Mouse (Mus musculus) neutrophil, adult 5-6 weeks (primary cell): ENCODE measurements around the gene Syn3. TPM values are rescaled to one million over a fixed set of nuclear protein-coding genes. Genes with fewer than 3 reads are reported as not detected.
"Not testable (repeated sequence)": the region's sequence is repeated elsewhere in the genome, so short reads cannot be mapped to it uniquely, and the experiment has no call there.

ENCODE experiments used
- ATAC-seq: fragments of 151-379, 151-347 bp; 2 replicates; pipeline ENCODE4 v1.8.0; 2017; ENCODE audit warnings: mild to moderate bottlenecking, moderate TSS enrichment; ENCODE audit not compliant: insufficient number of reproducible peaks, poor library complexity, low FRiP score, severe bottlenecking; ENCODE audit errors: extremely low read depth
- total RNA-seq: library from RNA; stranded (forward); fragments of 200-1000 nt; gene quantifications from 2 replicates; pipeline ENCODE4 v1.2.3, GENCODE M21; 2017

The Syn3 gene
- total RNA-seq, 1 experiment from 2014 or later = not detected

DNA sequence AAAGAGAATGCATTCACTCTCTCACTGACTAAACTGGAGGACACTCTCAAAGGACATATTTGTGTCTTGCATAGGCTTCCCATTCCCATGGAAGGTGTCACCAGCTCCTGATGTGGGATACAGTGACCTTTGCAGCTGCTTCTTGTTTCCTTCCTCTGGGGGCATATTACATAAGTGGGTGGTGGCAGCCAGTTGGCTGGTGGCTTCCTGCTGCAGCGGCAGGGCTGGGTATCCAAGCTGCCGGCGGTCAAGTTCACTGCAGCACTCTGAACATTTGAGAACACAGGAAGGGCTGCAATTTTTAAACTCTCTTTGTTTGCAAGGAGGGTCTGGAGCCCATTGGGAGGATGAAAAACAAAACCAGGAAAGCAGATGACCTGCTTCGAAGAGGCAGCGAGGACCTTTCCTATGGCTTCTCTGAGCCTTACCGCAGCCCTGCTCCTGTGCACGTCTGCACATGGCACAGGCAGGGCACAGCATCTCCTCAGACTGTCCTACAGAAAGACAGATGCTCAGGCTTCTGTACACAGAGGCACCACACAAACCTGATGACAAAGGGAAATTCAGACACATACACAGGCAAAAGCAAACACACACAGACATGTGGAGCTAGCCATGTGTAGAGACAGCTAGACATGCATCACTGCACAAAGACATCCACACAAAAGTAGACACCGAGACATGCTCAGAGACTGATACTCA, 340.3 kb downstream of the Syn3 start:
- ATAC-seq = no peak

DNA sequence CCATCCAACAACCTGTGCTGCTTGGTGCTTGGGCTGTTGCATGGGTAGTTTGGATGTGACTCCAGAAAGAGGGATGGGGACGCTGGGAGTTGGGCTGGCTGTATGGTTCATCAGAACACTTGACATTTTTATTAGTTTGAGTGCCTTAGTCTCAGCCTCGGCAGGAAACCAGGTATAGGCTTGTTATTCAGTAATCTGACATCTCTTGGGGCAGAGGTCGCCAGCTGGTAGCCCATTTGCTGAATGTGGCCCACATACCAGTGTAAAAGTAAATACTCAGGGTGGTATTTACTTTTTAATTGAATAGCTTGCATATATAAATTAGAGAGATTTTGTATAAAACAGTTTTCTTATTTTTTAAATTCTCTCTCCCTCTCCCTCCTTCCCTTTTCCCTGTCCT, 343.4 kb downstream of the Syn3 start:
- no peak for ATAC-seq

DNA sequence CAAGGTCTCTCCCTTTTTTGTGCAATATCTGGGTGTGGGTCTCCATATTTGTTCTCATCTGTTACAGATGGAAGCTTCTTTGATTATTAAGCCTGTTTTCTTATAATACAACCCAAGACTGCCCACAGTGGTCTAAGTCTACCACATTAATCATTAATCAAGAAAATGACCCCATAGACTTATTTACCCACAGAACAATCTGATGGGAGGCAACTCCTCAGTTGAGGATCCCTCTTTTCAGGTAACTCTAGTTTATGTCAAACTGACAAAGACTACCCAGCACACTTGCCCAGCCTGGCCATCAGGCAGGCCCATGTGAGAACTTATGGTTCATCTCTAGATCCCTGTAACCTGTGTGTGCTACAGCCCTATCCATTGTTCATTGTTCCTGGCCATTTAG, 345.5 kb downstream of the Syn3 start:
- ATAC-seq = no peak

DNA sequence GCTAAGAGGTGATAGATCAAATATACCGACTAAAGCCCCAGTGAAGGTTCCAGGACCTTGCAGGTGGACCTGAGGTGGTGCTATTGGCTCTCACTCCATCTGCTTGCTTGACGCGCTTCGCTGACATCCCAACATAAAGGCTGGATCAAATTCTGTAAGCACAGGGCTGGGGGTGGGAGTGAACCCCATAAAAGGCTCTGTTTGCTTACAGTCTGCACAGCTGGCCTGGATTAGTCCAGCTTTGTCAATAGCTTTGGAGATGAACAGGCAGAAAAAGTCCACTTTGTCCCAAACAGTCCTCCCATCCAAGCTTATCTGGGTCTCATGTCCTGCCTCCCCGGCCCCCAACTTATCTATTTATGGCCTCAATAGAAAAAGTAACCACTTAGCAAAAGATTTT, 347.3 kb downstream of the Syn3 start:
- no peak for ATAC-seq

DNA sequence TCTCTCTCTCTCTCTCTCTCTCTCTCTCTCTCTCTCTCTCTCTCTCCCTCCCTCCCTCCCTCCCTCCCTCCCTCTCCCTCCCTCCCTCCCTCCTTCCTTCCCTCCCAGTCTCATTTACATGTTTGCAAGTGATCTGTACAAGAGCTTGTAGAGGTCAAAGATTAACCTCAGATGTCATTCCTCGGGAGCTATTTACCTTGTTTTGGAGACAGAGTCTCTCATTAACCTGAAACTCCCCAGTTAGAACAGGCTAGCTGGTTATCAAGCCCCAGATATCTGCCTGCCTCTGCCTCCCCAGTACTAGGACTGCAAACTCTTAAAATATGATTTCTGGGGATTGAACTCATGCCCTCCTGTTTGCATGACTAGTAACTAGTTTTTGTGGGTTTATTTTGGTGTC, 348.6 kb downstream of the Syn3 start:
- ATAC-seq = no peak

DNA sequence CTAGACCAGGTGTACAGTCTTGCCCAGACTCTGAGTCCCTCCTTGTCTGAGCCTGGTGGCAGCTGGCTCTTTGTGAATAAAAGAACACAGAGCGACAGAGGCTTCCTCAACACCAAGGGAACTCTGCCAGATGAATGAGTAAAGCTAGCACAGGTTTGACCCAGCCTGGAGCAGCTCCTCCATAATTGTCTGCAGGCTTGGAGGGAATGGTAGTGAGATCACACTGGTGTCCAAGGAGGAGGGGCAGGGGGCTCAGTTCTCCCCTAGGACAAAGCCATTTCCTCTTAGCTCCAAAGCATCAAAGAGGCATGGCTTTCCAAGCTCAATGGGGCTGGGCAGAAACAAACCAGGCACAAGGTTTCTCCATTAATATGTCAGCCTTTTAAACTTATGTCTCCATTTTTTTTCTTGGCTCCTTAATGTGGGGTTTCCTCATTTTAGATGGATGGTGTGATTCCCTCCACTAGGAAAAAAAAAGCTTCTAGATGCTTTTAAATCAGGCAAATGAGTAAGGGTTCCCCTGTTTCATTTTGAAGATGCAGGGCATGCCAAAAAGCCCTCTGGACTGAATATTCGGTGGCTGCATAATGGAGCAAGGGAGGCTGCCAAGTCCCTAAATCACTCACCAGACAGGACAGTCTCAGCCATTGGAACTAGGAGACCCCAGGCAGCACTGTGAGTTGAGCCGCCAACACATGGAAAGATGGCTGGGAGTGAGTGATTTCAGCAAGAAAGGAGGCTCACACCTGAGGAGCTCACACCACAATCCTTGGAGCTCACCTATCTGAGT, 349.5 kb downstream of the Syn3 start:
- ATAC-seq = no peak

DNA sequence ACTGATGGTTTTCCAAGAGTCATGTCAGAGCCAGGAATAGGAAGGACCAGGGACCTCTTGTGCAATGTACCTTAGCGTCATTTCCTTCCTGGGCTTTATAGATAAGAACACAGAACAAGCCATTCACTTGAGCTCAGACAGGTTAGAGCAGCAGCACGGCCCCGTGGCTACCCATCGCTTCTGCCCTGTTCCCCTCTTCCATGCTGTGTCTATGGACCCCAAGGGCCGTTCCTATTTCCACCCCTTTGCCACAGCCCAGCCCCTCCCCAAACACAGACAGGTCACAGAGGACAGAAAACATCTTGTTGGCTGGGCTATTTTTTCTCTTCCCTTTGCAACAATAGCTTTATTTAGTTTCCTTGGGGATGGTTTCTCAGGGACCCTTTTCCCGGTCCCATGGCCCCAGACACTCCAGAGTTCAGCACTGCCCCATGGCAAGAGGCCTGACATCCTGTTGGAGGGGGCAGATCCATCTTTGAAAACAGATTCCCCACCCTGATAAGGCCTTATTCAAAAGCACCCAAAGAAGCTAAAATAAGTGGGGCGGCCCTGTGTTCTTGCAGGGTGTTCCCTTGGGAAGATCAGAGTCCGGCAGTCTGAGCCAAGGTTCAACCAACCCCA, 359.5 kb downstream of the Syn3 start:
- no peak for ATAC-seq

DNA sequence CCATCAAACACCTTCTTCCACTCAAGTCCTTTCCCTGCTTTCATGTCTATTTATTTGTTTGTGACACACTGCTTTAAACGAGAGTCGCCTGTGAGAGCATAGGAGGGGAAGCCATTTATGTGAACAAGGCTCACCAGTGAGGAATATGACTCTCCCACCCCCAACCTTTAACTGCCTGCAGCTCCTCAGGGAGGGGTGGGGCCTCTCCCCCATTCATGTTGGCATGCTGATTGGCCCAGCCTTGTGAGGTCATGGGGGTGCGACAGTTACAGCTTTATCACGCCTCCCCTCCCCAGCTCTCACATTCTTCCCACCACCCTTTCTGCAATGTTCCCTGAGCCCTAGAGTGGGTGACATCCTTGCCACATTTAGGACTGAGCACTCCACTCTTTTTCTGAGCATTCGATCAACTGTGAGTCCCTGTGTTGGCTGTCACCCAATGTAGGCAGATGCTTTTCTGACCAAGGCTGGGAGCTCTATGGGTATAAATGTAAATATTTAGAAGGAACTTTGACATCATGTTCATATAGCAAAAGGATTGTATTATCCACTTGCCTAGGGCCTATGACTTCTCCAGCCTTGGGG, 361.0 kb downstream of the Syn3 start:
- no peak for ATAC-seq

DNA sequence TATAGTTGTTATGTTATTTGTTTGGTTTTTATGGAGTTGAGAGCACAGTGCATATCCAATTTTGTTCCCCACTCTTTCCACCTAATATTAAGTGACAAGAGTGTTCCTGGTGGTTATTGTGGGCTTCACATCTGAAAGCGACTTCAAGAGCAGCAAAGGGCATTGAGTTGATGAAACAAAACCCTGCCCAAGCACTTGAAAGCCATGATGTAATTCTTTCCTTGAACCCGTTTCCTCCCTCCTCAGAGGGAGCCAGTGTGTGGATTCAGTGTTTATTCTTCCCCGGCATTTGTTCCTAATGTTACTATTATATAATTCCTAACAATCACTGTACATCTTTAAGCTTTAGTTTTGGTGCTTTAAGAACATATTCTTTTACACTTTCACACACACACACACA, 361.6 kb downstream of the Syn3 start:
- no peak for ATAC-seq

DNA sequence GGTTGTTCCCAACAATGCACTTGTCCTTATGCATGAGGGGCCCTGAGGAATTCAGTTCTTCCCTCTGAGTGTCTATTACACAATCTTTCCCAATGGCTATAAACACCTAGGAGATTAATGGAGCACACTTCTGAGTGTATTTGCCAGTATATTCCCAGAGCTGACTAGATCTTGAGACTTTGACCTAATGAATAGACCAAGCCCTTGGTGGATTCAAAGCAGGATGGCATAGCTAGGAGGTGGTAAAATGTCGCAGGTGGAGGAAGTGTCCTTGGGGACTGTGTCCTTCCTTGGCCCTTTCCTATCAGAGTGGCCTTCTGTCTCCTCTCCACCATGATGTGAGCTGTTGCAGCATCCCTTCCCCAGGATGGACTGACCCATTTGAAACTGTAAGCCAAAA, 362.4 kb downstream of the Syn3 start:
- no peak for ATAC-seq

DNA sequence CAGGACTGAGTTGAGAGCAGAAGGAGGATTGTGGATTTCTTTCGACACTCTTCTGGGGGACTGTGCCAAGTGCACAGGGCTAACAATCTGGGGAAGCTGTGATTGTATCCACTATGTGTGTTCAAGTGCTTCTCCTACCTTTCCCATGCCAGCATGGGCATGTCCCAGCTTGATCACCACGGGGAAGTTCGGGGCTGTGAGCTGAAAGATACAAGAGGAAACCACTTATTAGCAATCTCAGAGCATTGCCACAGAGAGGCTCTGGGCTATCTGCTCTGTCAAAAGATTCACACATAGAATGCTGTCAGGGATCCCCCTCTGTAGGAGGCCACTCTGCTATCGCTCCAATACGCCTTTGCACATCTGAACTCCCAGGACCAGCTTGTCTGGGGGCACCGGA, 363.8 kb downstream of the Syn3 start:
- no peak for ATAC-seq

DNA sequence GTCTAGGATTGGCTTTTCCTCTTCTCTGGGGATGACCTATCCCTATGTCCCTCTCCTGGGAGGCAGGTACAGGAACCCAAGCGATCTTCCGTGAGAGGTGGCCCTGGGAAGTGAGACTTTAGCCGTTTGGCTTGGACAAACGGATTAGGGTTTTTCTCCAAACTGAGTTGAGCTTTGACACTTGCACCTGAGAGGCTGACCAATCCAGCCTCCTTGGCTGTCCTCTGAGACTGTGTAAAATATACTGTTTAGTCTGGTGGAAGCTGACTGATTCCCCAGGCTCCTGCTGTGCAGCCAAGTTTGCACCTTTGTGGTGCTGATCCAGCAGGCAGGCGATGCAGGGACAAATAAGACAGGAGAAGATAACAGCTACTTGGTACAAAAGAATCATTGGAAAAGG, 364.4 kb downstream of the Syn3 start:
- no peak for ATAC-seq

DNA sequence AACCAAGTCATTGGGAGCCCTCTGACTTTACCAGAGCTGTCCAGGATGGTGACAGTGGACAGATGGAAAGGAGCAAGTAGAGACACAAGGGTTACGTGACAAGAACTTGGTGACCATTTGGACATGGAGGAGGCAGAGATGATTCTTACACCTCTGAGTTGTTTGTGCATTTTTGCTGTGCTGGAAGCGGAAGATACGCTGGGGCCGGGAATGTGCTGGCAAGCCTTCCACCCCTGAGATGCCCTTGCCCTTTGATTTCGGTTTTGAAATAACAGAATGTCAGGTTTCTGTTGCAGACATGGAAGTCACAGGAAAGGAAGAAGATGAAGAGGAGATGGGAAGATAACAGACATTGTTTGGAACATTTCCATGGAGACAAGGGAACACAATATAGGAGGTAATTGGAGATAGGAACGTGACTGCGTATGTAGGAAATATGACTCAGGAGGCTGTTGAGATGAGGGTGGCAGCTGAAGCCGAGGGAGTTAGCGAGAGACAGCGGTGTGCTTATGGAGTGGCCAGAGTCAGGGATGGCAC, 366.2 kb downstream of the Syn3 start:
- no peak for ATAC-seq

DNA sequence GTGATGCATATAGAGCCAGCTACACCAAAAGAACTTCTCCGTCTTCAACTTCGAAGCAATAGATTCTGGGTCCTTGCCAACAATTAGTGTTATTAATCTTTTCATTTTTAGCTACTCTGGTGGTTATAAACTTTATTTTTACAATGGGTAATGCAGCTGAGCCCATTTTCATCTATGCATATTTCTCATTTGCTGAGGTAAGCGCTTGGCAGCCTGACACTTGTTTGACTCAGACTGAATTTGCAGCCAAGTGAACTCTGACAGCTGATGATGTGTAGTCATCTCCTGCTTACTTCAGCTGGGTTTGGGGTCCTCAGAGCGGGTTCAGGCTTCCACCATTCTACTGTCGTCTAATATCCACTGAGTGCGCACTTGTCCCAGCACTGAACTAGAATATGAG, 369.6 kb downstream of the Syn3 start:
- no peak for ATAC-seq

DNA sequence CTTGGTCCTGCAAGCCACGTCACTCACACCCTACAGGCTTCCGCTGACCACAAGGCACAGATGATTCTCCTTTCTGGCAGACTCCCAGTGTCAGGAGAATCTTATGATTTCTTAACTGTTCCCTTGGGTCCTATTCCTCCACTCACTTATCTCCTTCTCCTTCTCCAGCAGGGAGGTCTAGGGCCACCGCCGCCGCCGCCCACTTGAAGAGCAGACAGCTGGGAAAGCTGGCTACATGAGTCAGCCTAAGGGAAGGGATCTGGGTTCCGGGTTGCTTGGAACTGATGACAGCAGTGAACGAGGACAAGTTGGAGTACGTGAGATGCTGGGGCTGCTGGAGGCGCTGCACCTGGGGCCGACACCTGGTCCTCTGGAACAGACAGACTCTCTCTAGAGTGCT, 372.2 kb downstream of the Syn3 start:
- no peak for ATAC-seq

DNA sequence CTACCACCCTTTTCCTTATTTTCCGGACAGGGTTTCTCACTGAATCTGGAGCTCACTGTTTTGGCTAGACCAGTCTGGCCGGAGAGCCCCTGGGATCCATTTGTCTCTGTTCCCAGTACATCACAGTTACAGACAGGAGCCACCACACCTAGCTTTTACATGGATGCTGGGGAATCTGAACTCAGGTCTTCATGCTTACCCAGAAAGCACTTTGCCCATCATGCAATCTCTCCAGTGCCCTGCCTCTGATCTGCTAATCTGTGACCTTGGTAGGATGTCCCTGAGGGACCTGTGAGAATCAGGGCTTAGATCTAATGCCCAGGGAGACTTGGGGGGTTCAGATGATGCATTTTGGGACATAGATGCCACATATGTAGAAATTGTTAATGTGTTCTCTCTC, 373.3 kb downstream of the Syn3 start:
- ATAC-seq = no peak

DNA sequence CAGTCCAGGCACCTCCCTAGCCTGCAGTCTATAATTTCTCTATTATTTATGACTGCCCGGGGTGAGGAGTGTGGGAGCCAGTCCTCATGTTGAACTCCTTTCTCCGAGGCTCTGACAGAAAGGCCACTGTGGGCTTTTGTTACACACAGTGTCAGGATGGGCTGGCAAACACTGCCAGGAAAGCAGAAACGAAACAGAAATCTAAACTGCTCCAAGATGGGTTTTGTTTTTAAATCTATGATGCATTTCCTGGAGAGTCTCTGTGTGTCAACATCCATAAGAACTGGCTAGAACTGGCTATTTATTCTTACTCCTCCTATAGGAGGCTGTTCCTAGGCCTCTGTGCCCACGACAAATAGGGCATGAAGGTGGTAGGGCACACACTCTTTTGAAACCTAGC, 374.6 kb downstream of the Syn3 start:
- ATAC-seq = no peak

DNA sequence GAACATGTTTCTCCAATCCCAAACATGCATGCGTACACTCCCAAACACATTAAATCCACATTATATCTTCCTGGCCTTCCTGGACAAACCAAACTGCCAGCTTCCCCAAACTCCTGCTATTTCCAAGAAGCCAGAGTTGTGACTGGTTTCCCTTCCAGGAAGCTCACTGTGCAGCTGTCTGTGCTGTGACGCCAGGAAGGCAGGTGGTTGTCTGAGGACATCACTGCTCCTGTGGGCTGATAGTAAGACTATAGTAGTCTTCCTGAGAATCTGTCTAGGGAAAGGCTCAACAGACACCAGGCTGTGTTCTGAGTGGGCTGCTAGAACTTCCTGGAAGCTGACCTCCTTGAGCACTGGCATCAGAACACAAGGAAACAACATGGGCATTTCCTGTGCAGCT, 375.5 kb downstream of the Syn3 start:
- no peak for ATAC-seq

DNA sequence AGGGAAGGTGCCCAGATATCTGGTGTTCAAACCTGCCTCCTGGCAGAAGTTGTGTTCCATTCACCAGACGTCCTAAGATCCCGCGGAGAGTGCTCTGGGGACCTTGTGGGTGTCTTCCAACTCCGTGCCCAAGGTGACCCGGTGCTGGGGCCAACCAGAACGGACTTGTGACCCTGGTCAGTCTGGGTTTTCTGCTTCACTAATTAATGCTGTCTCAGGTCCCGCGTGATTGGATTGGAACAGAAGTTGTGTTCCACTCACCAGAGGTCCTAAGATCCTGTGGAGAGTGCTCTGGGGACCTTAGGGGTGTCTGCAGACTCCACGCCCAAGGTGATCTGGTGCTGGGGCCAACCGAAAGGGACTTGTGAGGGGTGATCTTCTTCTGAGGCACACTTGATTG, 376.2 kb downstream of the Syn3 start:
- ATAC-seq = not testable (repeated sequence)

DNA sequence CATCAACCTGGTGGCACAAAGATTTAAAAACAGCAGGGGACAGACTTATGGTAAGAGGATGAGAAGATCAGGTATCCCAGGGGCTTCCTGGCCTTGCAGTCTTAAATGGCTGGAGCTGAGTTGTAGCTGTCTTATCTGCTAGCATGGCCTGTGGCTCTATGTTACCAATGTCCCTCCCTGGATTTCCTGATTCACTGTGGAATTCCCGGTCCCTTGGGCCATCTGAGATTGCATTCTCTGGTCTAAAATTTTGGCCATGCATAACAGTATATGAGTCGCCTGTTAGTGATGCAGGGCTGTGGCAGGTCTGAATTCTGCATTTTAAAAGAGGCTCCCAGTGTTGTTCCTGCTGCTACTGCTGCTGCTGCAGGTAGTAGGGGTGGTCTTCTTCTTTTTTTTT, 382.4 kb downstream of the Syn3 start:
- no peak for ATAC-seq
